Mouse (Mus musculus): ENCODE measurements around the gene Tead1. TPM values are rescaled to one million over a fixed set of nuclear protein-coding genes. Genes with fewer than 3 reads are reported as not detected.

Tead1 gene
- polyA plus RNA-seq, 1 experiment, result 210 TPM

GRCm38 (mm10) chr7:112855419-112855818 is 176.3 kb downstream of the Tead1 start:
- Histone ChIP-seq H3K4me3 (ENCODE audit: low read depth, low read length) (no peak overlapping the region), H3K9ac (ENCODE audit: low read depth, poor library complexity, severe bottlenecking) (no peak overlapping the region), H3K4me1 (ENCODE audit: control insufficient read depth, insufficient read depth, low read length) (peaks cover 11% of the 10 kb centered on the region), H3K9me3 (replicated peaks; ENCODE audit: control insufficient read depth, insufficient read depth, low read length, poor library complexity, severe bottlenecking) (no peaks in the 10 kb centered on the region), H3K36me3 (ENCODE audit: control insufficient read depth, insufficient read depth, low read length, poor library complexity, severe bottlenecking) (peaks cover 9% of the 10 kb centered on the region; the same call in 1 of the 2 replicates), H3K27ac (ENCODE audit: insufficient read depth, low read length) (no peak overlapping the region), H3K27me3 (ENCODE audit: control insufficient read depth, insufficient read depth, low read length, poor library complexity, severe bottlenecking) (no peaks in the 10 kb centered on the region)
- TF ChIP-seq EP300 (IDR thresholded peaks at IDR 0.05; ENCODE audit: insufficient read depth, low read depth, low read length) (no peak), CTCF (IDR thresholded peaks at IDR 0.05; ENCODE audit: low read depth, low read length) (no peak), POLR2A (IDR thresholded peaks at IDR 0.05; ENCODE audit: insufficient read depth, low read length) (no peak)

GRCm38 (mm10) chr7:112856121-112856571 is 177.0 kb downstream of the Tead1 start:
- Histone ChIP-seq H3K4me1 (ENCODE audit: control insufficient read depth, insufficient read depth, low read length) (peaks cover 7% of the 10 kb centered on the region), H3K4me3 (ENCODE audit: low read depth, low read length) (no peak overlapping the region), H3K9ac (ENCODE audit: low read depth, poor library complexity, severe bottlenecking) (no peak overlapping the region), H3K9me3 (replicated peaks; ENCODE audit: control insufficient read depth, insufficient read depth, low read length, poor library complexity, severe bottlenecking) (no peaks in the 10 kb centered on the region), H3K36me3 (ENCODE audit: control insufficient read depth, insufficient read depth, low read length, poor library complexity, severe bottlenecking) (peaks cover 9% of the 10 kb centered on the region; the same call in 1 of the 2 replicates), H3K27me3 (ENCODE audit: control insufficient read depth, insufficient read depth, low read length, poor library complexity, severe bottlenecking) (no peaks in the 10 kb centered on the region), H3K27ac (ENCODE audit: insufficient read depth, low read length) (no peak overlapping the region)
- no peak for TF ChIP-seq POLR2A (IDR thresholded peaks at IDR 0.05; ENCODE audit: insufficient read depth, low read length)
- TF ChIP-seq CTCF (IDR thresholded peaks at IDR 0.05; ENCODE audit: low read depth, low read length), result no peak

DNA sequence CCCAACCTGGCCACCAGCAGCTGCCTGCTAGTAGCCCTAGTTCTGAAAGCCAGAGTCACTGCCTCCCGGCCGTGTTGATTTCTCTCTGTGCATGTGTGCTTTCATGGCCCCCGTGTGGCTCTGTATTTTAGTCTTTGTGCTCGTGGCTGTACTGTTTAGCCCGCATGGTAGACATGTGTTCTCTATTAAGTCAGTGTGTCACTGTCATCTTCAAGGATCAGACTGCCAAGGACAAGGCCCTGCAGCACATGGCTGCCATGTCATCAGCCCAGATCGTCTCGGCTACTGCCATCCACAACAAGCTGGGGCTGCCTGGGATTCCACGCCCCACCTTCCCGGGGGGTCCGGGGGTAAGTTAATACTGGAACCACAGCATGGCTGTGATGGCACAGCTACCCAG is 177.5 kb downstream of the Tead1 start:
- no peak for TF ChIP-seq EP300 (IDR thresholded peaks at IDR 0.05; ENCODE audit: insufficient read depth, low read depth, low read length)
- TF ChIP-seq POLR2A (IDR thresholded peaks at IDR 0.05; ENCODE audit: insufficient read depth, low read length), result no peak
- TF ChIP-seq CTCF (IDR thresholded peaks at IDR 0.05; ENCODE audit: low read depth, low read length), result no peak
- Histone ChIP-seq H3K4me1 (ENCODE audit: control insufficient read depth, insufficient read depth, low read length) (peaks cover 7% of the 10 kb centered on the region), H3K9me3 (replicated peaks; ENCODE audit: control insufficient read depth, insufficient read depth, low read length, poor library complexity, severe bottlenecking) (no peaks in the 10 kb centered on the region), H3K9ac (ENCODE audit: low read depth, poor library complexity, severe bottlenecking) (no peak overlapping the region), H3K4me3 (ENCODE audit: low read depth, low read length) (no peak overlapping the region), H3K27ac (ENCODE audit: insufficient read depth, low read length) (no peak overlapping the region), H3K36me3 (ENCODE audit: control insufficient read depth, insufficient read depth, low read length, poor library complexity, severe bottlenecking) (peaks cover 10% of the 10 kb centered on the region; the same call in 1 of the 2 replicates), H3K27me3 (ENCODE audit: control insufficient read depth, insufficient read depth, low read length, poor library complexity, severe bottlenecking) (no peaks in the 10 kb centered on the region)

DNA sequence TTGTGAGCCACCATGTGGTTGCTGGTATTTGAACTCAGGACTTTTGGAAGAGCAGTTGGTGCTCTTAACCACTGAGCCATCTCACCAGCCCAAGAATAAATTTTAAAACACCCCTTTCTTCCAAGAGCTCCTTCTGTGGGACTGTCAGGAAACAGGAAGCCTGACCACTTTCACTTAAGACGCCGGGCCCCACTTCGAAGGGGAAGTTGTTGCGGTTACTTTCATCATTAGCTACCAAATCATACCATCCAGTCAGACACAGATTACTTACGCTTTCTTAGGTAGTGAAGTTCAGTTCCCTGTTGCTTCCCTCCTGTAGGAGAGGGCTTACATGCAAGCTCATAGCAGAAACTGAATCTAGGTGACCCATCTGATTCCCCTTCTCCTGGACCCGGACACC is 180.8 kb downstream of the Tead1 start:
- Histone ChIP-seq H3K4me1 (ENCODE audit: control insufficient read depth, insufficient read depth, low read length) (peaks cover 2% of the 10 kb centered on the region), H3K27ac (ENCODE audit: insufficient read depth, low read length) (no peak overlapping the region), H3K4me3 (ENCODE audit: low read depth, low read length) (no peak overlapping the region), H3K27me3 (ENCODE audit: control insufficient read depth, insufficient read depth, low read length, poor library complexity, severe bottlenecking) (no peaks in the 10 kb centered on the region), H3K9me3 (replicated peaks; ENCODE audit: control insufficient read depth, insufficient read depth, low read length, poor library complexity, severe bottlenecking) (no peaks in the 10 kb centered on the region), H3K36me3 (ENCODE audit: control insufficient read depth, insufficient read depth, low read length, poor library complexity, severe bottlenecking) (peaks cover 25% of the 10 kb centered on the region), H3K9ac (ENCODE audit: low read depth, poor library complexity, severe bottlenecking) (no peak overlapping the region)
- no peak for TF ChIP-seq POLR2A (IDR thresholded peaks at IDR 0.05; ENCODE audit: insufficient read depth, low read length)
- TF ChIP-seq CTCF (IDR thresholded peaks at IDR 0.05; ENCODE audit: low read depth, low read length), result no peak
- TF ChIP-seq EP300 (IDR thresholded peaks at IDR 0.05; ENCODE audit: insufficient read depth, low read depth, low read length), result no peak

DNA sequence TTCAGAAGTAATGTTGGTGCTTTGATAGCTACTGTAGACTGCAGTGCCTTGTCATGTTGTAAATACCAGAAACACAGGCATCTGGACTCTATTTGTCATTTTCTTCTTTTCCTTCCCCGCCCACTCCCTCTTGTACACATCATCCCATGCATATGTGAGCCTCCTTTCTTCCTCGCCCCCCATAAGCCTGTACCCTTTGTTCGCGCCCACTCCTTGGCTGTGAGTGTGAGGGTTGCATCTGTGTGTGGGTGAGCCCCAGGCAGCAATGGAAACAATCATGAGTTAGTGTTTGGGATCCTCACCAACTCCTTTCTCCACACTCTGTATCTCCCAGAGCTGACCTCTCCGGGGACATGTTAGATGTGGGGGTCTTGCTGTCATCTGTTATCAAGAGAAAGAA is 183.0 kb downstream of the Tead1 start:
- no peaks in the 10 kb centered on the region for H3K27me3 ChIP-seq (ENCODE audit: control insufficient read depth, insufficient read depth, low read length, poor library complexity, severe bottlenecking)
- H3K4me1 ChIP-seq (ENCODE audit: control insufficient read depth, insufficient read depth, low read length), result no peaks in the 10 kb centered on the region
- no peak for TF ChIP-seq POLR2A (IDR thresholded peaks at IDR 0.05; ENCODE audit: insufficient read depth, low read length)
- TF ChIP-seq EP300 (IDR thresholded peaks at IDR 0.05; ENCODE audit: insufficient read depth, low read depth, low read length), result no peak
- TF ChIP-seq CTCF (IDR thresholded peaks at IDR 0.05; ENCODE audit: low read depth, low read length), result no peak
- H3K36me3 ChIP-seq (ENCODE audit: control insufficient read depth, insufficient read depth, low read length, poor library complexity, severe bottlenecking), result peaks cover 25% of the 10 kb centered on the region
- no peaks in the 10 kb centered on the region for H3K9me3 ChIP-seq (replicated peaks; ENCODE audit: control insufficient read depth, insufficient read depth, low read length, poor library complexity, severe bottlenecking)
- H3K4me3 ChIP-seq (ENCODE audit: low read depth, low read length), result no peak overlapping the region
- no peak overlapping the region for H3K27ac ChIP-seq (ENCODE audit: insufficient read depth, low read length)
- no peak overlapping the region for H3K9ac ChIP-seq (ENCODE audit: low read depth, poor library complexity, severe bottlenecking)

GRCm38 (mm10) chr7:112864188-112864587 is 185.1 kb downstream of the Tead1 start:
- no peaks in the 10 kb centered on the region for H3K9me3 ChIP-seq (replicated peaks; ENCODE audit: control insufficient read depth, insufficient read depth, low read length, poor library complexity, severe bottlenecking)
- H3K4me1 ChIP-seq (ENCODE audit: control insufficient read depth, insufficient read depth, low read length), result no peaks in the 10 kb centered on the region
- no peak overlapping the region for H3K9ac ChIP-seq (ENCODE audit: low read depth, poor library complexity, severe bottlenecking)
- H3K27me3 ChIP-seq (ENCODE audit: control insufficient read depth, insufficient read depth, low read length, poor library complexity, severe bottlenecking), result no peaks in the 10 kb centered on the region
- no peak overlapping the region for H3K27ac ChIP-seq (ENCODE audit: insufficient read depth, low read length)
- TF ChIP-seq CTCF (IDR thresholded peaks at IDR 0.05; ENCODE audit: low read depth, low read length) (no peak), EP300 (IDR thresholded peaks at IDR 0.05; ENCODE audit: insufficient read depth, low read depth, low read length) (no peak), POLR2A (IDR thresholded peaks at IDR 0.05; ENCODE audit: insufficient read depth, low read length) (no peak)
- H3K4me3 ChIP-seq (ENCODE audit: low read depth, low read length), result no peak overlapping the region
- peaks cover 19% of the 10 kb centered on the region for H3K36me3 ChIP-seq (ENCODE audit: control insufficient read depth, insufficient read depth, low read length, poor library complexity, severe bottlenecking)
